Mouse (Mus musculus) erythroblast, embryonic 14.5 days (primary cell): ENCODE measurements around the gene Arsb.

Source experiments
- GATA1 ChIP-seq: IDR thresholded peaks from 2 replicates; pipeline ENCODE4 v1.6.1; 2012; ENCODE audit warnings: low read length, inconsistent platforms, mixed read lengths
- TAL1 ChIP-seq: IDR thresholded peaks from 3 replicates; pipeline ENCODE4 v1.6.1; 2012; ENCODE audit warnings: low read length, inconsistent platforms, mixed read lengths

- no peak for TF ChIP-seq GATA1
- TF ChIP-seq TAL1: no peak
Observed at GRCm38 (mm10) chr13:93888916-93889315, 117.5 kb downstream of the Arsb start.
